Comparison of ENCODE assay signal across 8 mouse cellular contexts in the genomic region with DNA sequence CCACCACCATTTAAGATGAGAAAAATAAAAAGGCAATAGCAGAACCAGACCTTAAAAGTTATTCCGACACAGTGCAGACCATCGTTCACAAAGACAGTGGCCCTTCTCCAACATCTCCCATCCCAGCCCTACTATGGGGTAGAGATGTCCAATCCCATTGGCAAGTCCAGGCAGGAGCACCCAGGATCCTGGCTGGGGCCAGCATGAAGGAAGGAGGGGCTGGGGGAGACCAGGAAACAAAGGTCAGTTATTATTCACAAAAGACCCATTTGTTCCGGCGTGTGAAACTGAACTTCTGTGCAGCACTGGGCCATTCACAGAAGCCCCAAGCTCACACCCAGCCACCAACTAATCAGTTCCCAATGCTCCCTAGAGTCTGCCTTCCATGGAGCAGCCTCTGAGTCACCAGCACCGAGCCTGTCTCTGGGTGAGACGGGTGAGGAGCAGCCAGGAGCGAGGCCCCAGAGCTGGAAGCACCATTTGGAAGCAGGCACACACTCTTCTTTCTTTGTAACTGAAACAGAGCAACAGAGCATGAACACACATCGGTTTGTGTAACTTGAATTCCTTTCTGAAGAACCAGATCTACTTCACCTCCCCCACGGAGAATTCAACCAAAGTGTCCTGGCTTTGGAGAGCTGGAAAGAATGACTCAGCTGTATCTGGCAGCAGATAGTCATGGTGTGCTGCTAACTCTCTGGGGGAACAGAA.
A peak's percentile ranks its signal among the peaks of the same experiment; 100 is the strongest.
DNase-seq lines count a peak whose midpoint lies in the region; ATAC-seq and TF ChIP-seq lines count a peak whose summit lies in the region.

No protein-coding gene starts in this region.

- H3K4me3 ChIP-seq in heart, embryonic 16.5 days (ENCODE audit: low read length), result no peak overlapping the region
- H3K4me3 ChIP-seq in left cerebral cortex, adult 2 months, result no peak overlapping the region
- H3K4me3 ChIP-seq in midbrain, embryonic 16.5 days (ENCODE audit: low read depth, low read length), result no peak overlapping the region

- peak overlapping the region; percentile 85 for H3K27ac ChIP-seq in heart, embryonic 16.5 days (ENCODE audit: low read length)
- peak overlapping the region; percentile 80 for H3K27ac ChIP-seq in left cerebral cortex, adult 2 months
- H3K27ac ChIP-seq in midbrain, embryonic 16.5 days (ENCODE audit: low read length), result peak overlapping the region; percentile 31

- intact Hi-C loops in left cerebral cortex, adult 2 months (cut with DNase I), result no loop called here

- no peaks in the 10 kb centered on the region for H3K27me3 ChIP-seq in heart, embryonic 16.5 days (ENCODE audit: control insufficient read depth, insufficient read depth, low read length)
- H3K27me3 ChIP-seq in midbrain, embryonic 16.5 days (ENCODE audit: control insufficient read depth, insufficient read depth, low read depth, low read length), result no peaks in the 10 kb centered on the region

- H3K9ac ChIP-seq in heart, embryonic 16.5 days (ENCODE audit: low read length), result peak overlapping the region; percentile 49; the same call in 1 of the 2 replicates
- H3K9ac ChIP-seq in midbrain, embryonic 16.5 days (ENCODE audit: low read depth, low read length), result no peak overlapping the region

- no peak overlapping the region for H3K4me2 ChIP-seq in heart, embryonic 16.5 days (ENCODE audit: low read depth, low read length)
- no peak overlapping the region; the same call in 1 of the 2 replicates for H3K4me2 ChIP-seq in midbrain, embryonic 16.5 days (ENCODE audit: low read length)

- peak; percentile 46 for DNase-seq in right cerebral cortex, postnatal 25 days
- no peak for DNase-seq in right cerebral cortex, postnatal 10 days (ENCODE audit: low spot score in 2 of 2)
- DNase-seq in embryo, embryonic 9.5 days (ENCODE audit: extremely low spot score), result peak; percentile 27
- peak; percentile 39 to 42 for DNase-seq in left cerebral cortex, adult 2 months (ENCODE audit: extremely low spot score in 1 of 2, low spot score in 2 of 2)
- DNase-seq in thymus, postnatal 0 days (ENCODE audit: low spot score), result no peak

- WGBS in heart, embryonic 16.5 days, result 39% methylated on average over 9 of the region's 9 CpGs
- WGBS in midbrain, embryonic 16.5 days, result 22% methylated on average over 9 of the region's 9 CpGs

- no peaks in the 10 kb centered on the region for H3K9me3 ChIP-seq in heart, embryonic 16.5 days (replicated peaks; ENCODE audit: control insufficient read depth, low read length)
- H3K9me3 ChIP-seq in midbrain, embryonic 16.5 days (replicated peaks; ENCODE audit: control insufficient read depth, low read length, poor library complexity, severe bottlenecking), result no peaks in the 10 kb centered on the region

- no peak for TF ChIP-seq CTCF in left cerebral cortex, adult 2 months (IDR thresholded peaks at IDR 0.05)

- peaks cover 29% of the 10 kb centered on the region for H3K4me1 ChIP-seq in heart, embryonic 16.5 days (ENCODE audit: control insufficient read depth, insufficient read depth, low read length)
- peaks cover 16% of the 10 kb centered on the region for H3K4me1 ChIP-seq in midbrain, embryonic 16.5 days (ENCODE audit: control insufficient read depth, insufficient read depth, low read length)

- H3K36me3 ChIP-seq in heart, embryonic 16.5 days (ENCODE audit: control insufficient read depth, insufficient read depth), result no peaks in the 10 kb centered on the region
- no peaks in the 10 kb centered on the region for H3K36me3 ChIP-seq in midbrain, embryonic 16.5 days (ENCODE audit: control insufficient read depth, insufficient read depth, low read length)

- no peak for ATAC-seq in heart, embryonic 16.5 days (replicated peaks; ENCODE audit: extremely low read depth, insufficient read depth, low FRiP score)
- ATAC-seq in midbrain, embryonic 16.5 days, result no peak
- no peak for ATAC-seq in megakaryocyte progenitor cell, adult 5-6 weeks (replicated peaks; ENCODE audit: poor library complexity)

Comparison
In these comparisons a context has a peak if more than half of its experiments do, and no peak if none do; other contexts are left out.
1. DNase-seq: peak in right cerebral cortex, postnatal 25 days (single experiment), embryo, embryonic 9.5 days (single experiment) and left cerebral cortex, adult 2 months (2 of 2); none in right cerebral cortex, postnatal 10 days (0 of 2) and thymus, postnatal 0 days (single experiment).
2. H3K27ac ChIP-seq: peak in every context shown above with its lines; median percentile 85 in heart, embryonic 16.5 days; 80 in left cerebral cortex, adult 2 months; 31 in midbrain, embryonic 16.5 days.